ENCODE assay signal across 10 mouse cellular contexts in the genomic region with DNA sequence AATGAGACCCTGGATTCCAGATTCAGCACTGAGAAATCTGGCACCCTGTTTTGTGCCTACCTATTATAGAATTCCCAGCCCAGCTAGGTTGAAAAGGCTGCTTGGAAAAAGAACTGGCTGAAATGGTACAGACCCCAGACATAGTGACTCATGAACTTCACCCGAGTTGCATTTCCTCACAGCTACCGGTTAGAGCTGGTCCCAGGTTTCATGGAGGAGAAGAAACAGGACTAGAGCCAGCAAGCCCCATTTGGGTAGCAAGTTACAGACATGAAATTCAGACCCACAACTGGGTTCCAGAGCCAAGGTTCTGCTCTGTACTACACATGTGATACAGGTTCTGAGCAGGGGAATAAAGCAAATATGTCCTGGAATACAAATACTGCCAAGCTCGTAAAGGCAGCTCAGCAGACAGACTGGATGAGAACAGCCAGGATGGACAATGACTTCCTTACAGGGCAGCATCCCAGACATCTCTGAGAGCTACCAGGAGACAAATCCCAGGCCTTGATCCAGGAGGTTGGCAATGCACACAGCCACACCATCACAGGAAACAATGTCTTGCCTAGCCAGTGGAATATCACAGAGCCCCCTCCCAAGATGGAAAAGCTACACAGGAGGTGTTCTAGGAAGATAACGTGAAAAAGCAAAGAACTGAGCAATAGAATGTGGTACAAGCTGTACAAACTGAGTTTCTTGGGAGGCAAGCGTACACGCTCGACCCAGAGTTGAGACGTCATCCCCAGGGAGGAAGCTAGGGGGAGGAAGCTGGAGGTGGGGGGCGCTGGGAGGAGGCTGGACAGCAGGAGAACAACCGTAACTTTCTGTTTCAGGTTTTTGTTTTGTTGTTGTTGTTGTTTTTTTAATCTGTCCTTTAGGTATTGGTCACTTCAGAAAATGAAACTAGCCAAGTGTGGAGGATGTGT. TPM values are rescaled to one million over a fixed set of nuclear protein-coding genes. Genes with fewer than 3 reads are reported as not detected.
DNase-seq lines count a peak whose midpoint lies in the region; ATAC-seq and TF ChIP-seq lines count a peak whose summit lies in the region.
"Had no signal": no experiment of that assay in that cellular context is flagged by ENCODE, and none has a peak within 500 bp of the region (broad histone marks: within the 10 kb centered on the region; RNA-seq: fewer than 3 reads in every experiment).

No protein-coding gene starts in this region.

- TF ChIP-seq CTCF in lung, postnatal 0 days (IDR thresholded peaks at IDR 0.05), result peak; percentile 32

- no peaks in the 10 kb centered on the region for H3K36me3 ChIP-seq in lung, postnatal 0 days (ENCODE audit: insufficient read depth, low read length)
- no peaks in the 10 kb centered on the region for H3K36me3 ChIP-seq in embryonic facial prominence, embryonic 13.5 days
- H3K36me3 ChIP-seq in liver, embryonic 16.5 days (ENCODE audit: control insufficient read depth, insufficient read depth), result no peaks in the 10 kb centered on the region
- H3K36me3 ChIP-seq: midbrain, embryonic 15.5 days had no signal

- no peak for TF ChIP-seq EP300 in lung, postnatal 0 days (IDR thresholded peaks at IDR 0.05)

- H3K4me3 ChIP-seq in lung, postnatal 0 days (ENCODE audit: low read depth, low read length), result no peak overlapping the region
- H3K4me3 ChIP-seq in embryonic facial prominence, embryonic 13.5 days, result no peak overlapping the region
- no peak overlapping the region for H3K4me3 ChIP-seq in liver, embryonic 16.5 days (ENCODE audit: low read depth, low read length)
- H3K4me3 ChIP-seq: midbrain, embryonic 15.5 days had no signal

- no peak overlapping the region for H3K4me2 ChIP-seq in lung, postnatal 0 days (replicated peaks; ENCODE audit: low read depth, low read length)
- H3K4me2 ChIP-seq in embryonic facial prominence, embryonic 13.5 days, result peak overlapping the region; percentile 79
- H3K4me2 ChIP-seq in liver, embryonic 16.5 days (ENCODE audit: low read depth, low read length), result peak overlapping the region; percentile 25; the same call in 1 of the 2 replicates

- peaks cover 5% of the 10 kb centered on the region; the same call in 1 of the 2 replicates for H3K4me1 ChIP-seq in lung, postnatal 0 days (ENCODE audit: insufficient read depth, low read depth, low read length)
- H3K4me1 ChIP-seq in embryonic facial prominence, embryonic 13.5 days, result peaks cover 41% of the 10 kb centered on the region
- peaks cover 48% of the 10 kb centered on the region for H3K4me1 ChIP-seq in liver, embryonic 16.5 days (ENCODE audit: control insufficient read depth, low read depth, low read length)

- WGBS in lung, postnatal 0 days, result 56% methylated on average over 10 of the region's 10 CpGs
- 56% methylated on average over 10 of the region's 10 CpGs for WGBS in embryonic facial prominence, embryonic 13.5 days
- 49% methylated on average over 10 of the region's 10 CpGs for WGBS in liver, embryonic 16.5 days (ENCODE audit: insufficient replicate concordance)

- no peak overlapping the region for H3K9ac ChIP-seq in lung, postnatal 0 days (replicated peaks; ENCODE audit: low read depth)
- 0 out of 2 replicates have a peak overlapping the region, but pooled peaks have one; percentile 27 for H3K9ac ChIP-seq in embryonic facial prominence, embryonic 13.5 days
- H3K9ac ChIP-seq in liver, embryonic 16.5 days (ENCODE audit: low read depth, low read length), result no peak overlapping the region

- no peak for ATAC-seq in lung, postnatal 0 days
- no peak for ATAC-seq in embryonic facial prominence, embryonic 13.5 days (ENCODE audit: insufficient number of reproducible peaks, insufficient read depth, low FRiP score, low TSS enrichment, low read depth)
- no peak for ATAC-seq in liver, embryonic 16.5 days (ENCODE audit: low read depth)
- ATAC-seq: forebrain, embryonic 16.5 days; midbrain, embryonic 15.5 days had no signal

- H3K27ac ChIP-seq in lung, postnatal 0 days (ENCODE audit: low read length), result peak overlapping the region; percentile 49; the same call in 1 of the 2 replicates
- peak overlapping the region; percentile 99 for H3K27ac ChIP-seq in embryonic facial prominence, embryonic 13.5 days
- peak overlapping the region; percentile 18; the same call in 1 of the 2 replicates for H3K27ac ChIP-seq in liver, embryonic 16.5 days (ENCODE audit: low read length)

- no peaks in the 10 kb centered on the region for H3K27me3 ChIP-seq in lung, postnatal 0 days (replicated peaks; ENCODE audit: insufficient read depth, low read length)
- no peaks in the 10 kb centered on the region for H3K27me3 ChIP-seq in embryonic facial prominence, embryonic 13.5 days
- no peaks in the 10 kb centered on the region for H3K27me3 ChIP-seq in liver, embryonic 16.5 days (ENCODE audit: control insufficient read depth, insufficient read depth, low read depth, low read length)
- H3K27me3 ChIP-seq: midbrain, embryonic 15.5 days had no signal

- peak; percentile 32 for DNase-seq in gastrocnemius, postnatal 25 days
- DNase-seq in gastrocnemius, postnatal 36 days, result no peak
- peak; percentile 34 for DNase-seq in lung, postnatal 0 days (ENCODE audit: low spot score)
- DNase-seq in lung, postnatal 25 days (ENCODE audit: low spot score), result no peak
- DNase-seq in urinary bladder, postnatal 25 days (ENCODE audit: low spot score), result no peak
- DNase-seq in left cerebral cortex, adult 18-20 months (ENCODE audit: low spot score in 2 of 2), result no peak

- H3K9me3 ChIP-seq in lung, postnatal 0 days (ENCODE audit: low read length), result no peaks in the 10 kb centered on the region
- H3K9me3 ChIP-seq in embryonic facial prominence, embryonic 13.5 days, result no peaks in the 10 kb centered on the region
- H3K9me3 ChIP-seq in liver, embryonic 16.5 days (replicated peaks; ENCODE audit: control insufficient read depth, low read length), result no peaks in the 10 kb centered on the region
- H3K9me3 ChIP-seq: midbrain, embryonic 15.5 days had no signal

- intact Hi-C loops in gastrocnemius, postnatal 36 days (cut with DNase I), result no loop called here

RNA-seq across cellular contexts. Expression of a gene that starts 4.6 kb away (rescaled TPM):
- 1 to 10 TPM; 5.1 to 6.1 TPM for total RNA-seq in gastrocnemius, postnatal 25 days (2021)
- total RNA-seq in gastrocnemius, postnatal 36 days (2021), result 1 to 10 TPM; 4.5 to 6.6 TPM
- polyA plus RNA-seq in lung, postnatal 0 days (2015; fragmentation: Nextera tagmentation; extraction: Ambion mirVana), result 2.3 and 3.1 TPM in 2 replicates
- polyA plus RNA-seq in embryonic facial prominence, embryonic 13.5 days (2015; fragmentation: Nextera tagmentation; extraction: Ambion mirVana), result 9.5 and 10.4 TPM in 2 replicates
- 1.4 and 1.9 TPM in 2 replicates for polyA plus RNA-seq in liver, embryonic 16.5 days (2015; fragmentation: Nextera tagmentation; extraction: Ambion mirVana)
- 10 to 100 TPM; 11.8 to 13.9 TPM for total RNA-seq in left cerebral cortex, adult 18-20 months (2021)

RNA-seq across cellular contexts. Expression of a gene that starts 18.5 kb away (rescaled TPM):
- total RNA-seq in gastrocnemius, postnatal 25 days (2021), result not detected
- total RNA-seq in gastrocnemius, postnatal 36 days (2021), result not detected
- polyA plus RNA-seq in lung, postnatal 0 days (2015; fragmentation: Nextera tagmentation; extraction: Ambion mirVana), result not detected in 2 replicates
- 0.07 and 0.11 TPM in 2 replicates for polyA plus RNA-seq in embryonic facial prominence, embryonic 13.5 days (2015; fragmentation: Nextera tagmentation; extraction: Ambion mirVana)
- polyA plus RNA-seq in liver, embryonic 16.5 days (2015; fragmentation: Nextera tagmentation; extraction: Ambion mirVana), result not detected in 2 replicates
- under 1 TPM; 0.66 to 0.70 TPM for total RNA-seq in left cerebral cortex, adult 18-20 months (2021)

RNA-seq across cellular contexts. Expression of a gene that starts 55.1 kb away (rescaled TPM):
- total RNA-seq in gastrocnemius, postnatal 25 days (2021), result 100 to 1,000 TPM in 1 of 2 experiments, 10 to 100 TPM in 1; 71.2 to 105 TPM
- total RNA-seq in gastrocnemius, postnatal 36 days (2021), result 100 to 1,000 TPM in 1 of 2 experiments, 10 to 100 TPM in 1; 92.4 to 109 TPM
- 154 TPM in 2 replicates for polyA plus RNA-seq in lung, postnatal 0 days (2015; fragmentation: Nextera tagmentation; extraction: Ambion mirVana)
- 195 and 216 TPM in 2 replicates for polyA plus RNA-seq in embryonic facial prominence, embryonic 13.5 days (2015; fragmentation: Nextera tagmentation; extraction: Ambion mirVana)
- polyA plus RNA-seq in liver, embryonic 16.5 days (2015; fragmentation: Nextera tagmentation; extraction: Ambion mirVana), result 162 and 163 TPM in 2 replicates
- total RNA-seq in left cerebral cortex, adult 18-20 months (2021), result 100 to 1,000 TPM; 277 to 292 TPM

Comparison
In these comparisons a context has a peak if more than half of its experiments do, and no peak if none do; other contexts are left out.
1. DNase-seq: peak in gastrocnemius, postnatal 25 days (single experiment) and lung, postnatal 0 days (single experiment); none in gastrocnemius, postnatal 36 days (0 of 2), lung, postnatal 25 days (single experiment), urinary bladder, postnatal 25 days (single experiment) and left cerebral cortex, adult 18-20 months (0 of 2).
2. H3K27ac ChIP-seq: peak in every context shown above with its lines; median percentile 99 in embryonic facial prominence, embryonic 13.5 days; 49 in lung, postnatal 0 days; 18 in liver, embryonic 16.5 days.